In genomic region chrX:51206432-51206831, GRCm38 (mm10) we compare ENCODE assay signal across 8 mouse cellular contexts. TPM values are rescaled to one million over a fixed set of nuclear protein-coding genes. Genes with fewer than 3 reads are reported as not detected.
DNase-seq lines count a peak whose midpoint lies in the region; ATAC-seq and TF ChIP-seq lines count a peak whose summit lies in the region.

TSS of gene Mbnl3 (minus strand) at chrX:51206532.

- H3K9ac ChIP-seq in lung, embryonic 16.5 days (ENCODE audit: low read length), result peak within 1 kb of the TSS; percentile 71
- H3K9ac ChIP-seq in embryonic facial prominence, embryonic 15.5 days, result 0 out of 2 replicates have a peak within 1 kb of the TSS, but pooled peaks have one; percentile 15
- H3K9ac ChIP-seq in limb, embryonic 12.5 days (replicated peaks), result peak within 1 kb of the TSS; percentile 66

- WGBS in lung, embryonic 16.5 days, result 34% methylated on average over 11 of the region's 11 CpGs
- WGBS in embryonic facial prominence, embryonic 15.5 days, result 31% methylated on average over 11 of the region's 11 CpGs
- 36% methylated on average over 11 of the region's 11 CpGs for whole genome bisulfite sequencing in limb, embryonic 12.5 days
- whole genome bisulfite sequencing in olfactory bulb, adult 2 months, result 32% methylated on average over 11 of the region's 11 CpGs

- no peaks in the 10 kb centered on the region for H3K27me3 ChIP-seq in lung, embryonic 16.5 days (ENCODE audit: control insufficient read depth, insufficient read depth, low read depth, low read length)
- no peaks in the 10 kb centered on the region; the same call in 1 of the 2 replicates for H3K27me3 ChIP-seq in embryonic facial prominence, embryonic 15.5 days
- peaks cover 13% of the 10 kb centered on the region for H3K27me3 ChIP-seq in limb, embryonic 12.5 days

- H3K9me3 ChIP-seq in lung, embryonic 16.5 days (ENCODE audit: control insufficient read depth, low read length), result no peaks in the 10 kb centered on the region
- H3K9me3 ChIP-seq in embryonic facial prominence, embryonic 15.5 days (replicated peaks), result no peaks in the 10 kb centered on the region
- no peaks in the 10 kb centered on the region for H3K9me3 ChIP-seq in limb, embryonic 12.5 days

- TF ChIP-seq POLR2A in olfactory bulb, adult 2 months (IDR thresholded peaks at IDR 0.05; ENCODE audit: insufficient read depth, low read depth, low read length), result no peak

- H3K27ac ChIP-seq in lung, embryonic 16.5 days (ENCODE audit: low read length), result peak within 1 kb of the TSS; percentile 87
- peak within 1 kb of the TSS; percentile 75 for H3K27ac ChIP-seq in embryonic facial prominence, embryonic 15.5 days (replicated peaks)
- H3K27ac ChIP-seq in limb, embryonic 12.5 days, result peak within 1 kb of the TSS; percentile 91
- H3K27ac ChIP-seq in olfactory bulb, adult 2 months (ENCODE audit: insufficient read depth, low read depth, low read length), result no peak within 1 kb of the TSS

- H3K4me3 ChIP-seq in lung, embryonic 16.5 days (ENCODE audit: low read length), result peak within 1 kb of the TSS; percentile 61
- H3K4me3 ChIP-seq in embryonic facial prominence, embryonic 15.5 days (replicated peaks), result peak within 1 kb of the TSS; percentile 57
- H3K4me3 ChIP-seq in limb, embryonic 12.5 days (replicated peaks), result peak within 1 kb of the TSS; percentile 53
- H3K4me3 ChIP-seq in olfactory bulb, adult 2 months (ENCODE audit: insufficient read depth, low read depth, low read length), result peak within 1 kb of the TSS; percentile 49

- no peaks in the 10 kb centered on the region for H3K36me3 ChIP-seq in lung, embryonic 16.5 days (ENCODE audit: control insufficient read depth, insufficient read depth, low read length)
- no peaks in the 10 kb centered on the region for H3K36me3 ChIP-seq in embryonic facial prominence, embryonic 15.5 days
- no peaks in the 10 kb centered on the region for H3K36me3 ChIP-seq in limb, embryonic 12.5 days

- peak within 1 kb of the TSS; percentile 68 for H3K4me2 ChIP-seq in lung, embryonic 16.5 days (ENCODE audit: low read depth, low read length)
- peak within 1 kb of the TSS; percentile 59 for H3K4me2 ChIP-seq in embryonic facial prominence, embryonic 15.5 days (replicated peaks)
- H3K4me2 ChIP-seq in limb, embryonic 12.5 days, result peak within 1 kb of the TSS; percentile 57

- no peak for ATAC-seq in lung, embryonic 16.5 days (ENCODE audit: low read depth)
- no peak for ATAC-seq in embryonic facial prominence, embryonic 15.5 days (ENCODE audit: insufficient number of reproducible peaks, low FRiP score, low TSS enrichment, low read depth)
- ATAC-seq in limb, embryonic 12.5 days (ENCODE audit: insufficient number of reproducible peaks, insufficient read depth, low FRiP score, low TSS enrichment, low read depth), result no peak

- no peak for DNase-seq in lung, postnatal 25 days (ENCODE audit: low spot score)
- DNase-seq in spleen, postnatal 4 days (ENCODE audit: low spot score in 2 of 2), result no peak
- DNase-seq in gastrocnemius, postnatal 4 days (ENCODE audit: low spot score in 2 of 2), result no peak
- DNase-seq in left cerebral cortex, postnatal 14 days (ENCODE audit: low spot score in 2 of 2), result no peak

- intact Hi-C loops in left cerebral cortex, postnatal 14 days (cut with DNase I), result loop anchor here (10.0 kb wide), 1 partner anchor 168 kb away; no protein-coding TSS in a partner anchor

- peaks cover 5% of the 10 kb centered on the region; the same call in 1 of the 2 replicates for H3K4me1 ChIP-seq in lung, embryonic 16.5 days (replicated peaks; ENCODE audit: control insufficient read depth, insufficient read depth, low read length)
- no peaks in the 10 kb centered on the region for H3K4me1 ChIP-seq in embryonic facial prominence, embryonic 15.5 days
- no peaks in the 10 kb centered on the region for H3K4me1 ChIP-seq in limb, embryonic 12.5 days (replicated peaks)
- no peaks in the 10 kb centered on the region for H3K4me1 ChIP-seq in olfactory bulb, adult 2 months (ENCODE audit: control insufficient read depth, insufficient read depth, low read length)

- no peak for TF ChIP-seq CTCF in olfactory bulb, adult 2 months (IDR thresholded peaks at IDR 0.05; ENCODE audit: insufficient read depth, low read depth, low read length)

RNA-seq across cellular contexts. Expression of gene Mbnl3, which starts in this region (rescaled TPM):
- polyA plus RNA-seq in lung, embryonic 16.5 days (2015; fragmentation: Nextera tagmentation; extraction: Ambion mirVana), result 16.6 and 18.5 TPM in 2 replicates
- 9.3 and 9.5 TPM in 2 replicates for polyA plus RNA-seq in embryonic facial prominence, embryonic 15.5 days (2015; fragmentation: Nextera tagmentation; extraction: Ambion mirVana)
- 13.4 and 13.9 TPM in 2 replicates for polyA plus RNA-seq in limb, embryonic 12.5 days (2016; fragmentation: Nextera tagmentation; extraction: Ambion mirVana)
- not detected in 2 replicates for polyA plus RNA-seq in olfactory bulb, adult 2 months (2012; ENCODE audit: insufficient read depth, insufficient read length, low replicate concordance, missing spikeins)
- total RNA-seq in gastrocnemius, postnatal 4 days (2021), result 1 to 10 TPM; 9.0 to 9.9 TPM
- under 1 TPM; 0.49 to 0.68 TPM for total RNA-seq in left cerebral cortex, postnatal 14 days (2021)

Comparison
In these comparisons a context has a peak if more than half of its experiments do, and no peak if none do; other contexts are left out.
1. RNA of gene Mbnl3 (total RNA-seq): 9.0 to 9.9 TPM in gastrocnemius, postnatal 4 days; 0.49 to 0.68 TPM in left cerebral cortex, postnatal 14 days; every median in the first group is over 4 times any median in the second.
2. RNA of gene Mbnl3 (polyA plus RNA-seq): 16.6 to 18.5 TPM in lung, embryonic 16.5 days, 13.4 to 13.9 TPM in limb, embryonic 12.5 days and 9.3 to 9.5 TPM in embryonic facial prominence, embryonic 15.5 days; not detected in olfactory bulb, adult 2 months; every median in the first group is over 10 times any median in the second.
3. H3K9ac ChIP-seq: peak in every context shown above with its lines; median percentile 71 in lung, embryonic 16.5 days; 66 in limb, embryonic 12.5 days; 15 in embryonic facial prominence, embryonic 15.5 days.
4. Peak in every context shown above with its lines, with median percentiles within 50 percentile points of each other: H3K4me2 ChIP-seq and H3K4me3 ChIP-seq.